17 mouse cellular contexts compared by ENCODE assay signal in genomic region chr5:118085313-118085712, GRCm38 (mm10). TPM values are rescaled to one million over a fixed set of nuclear protein-coding genes. Genes with fewer than 3 reads are reported as not detected.
A peak's percentile ranks its signal among the peaks of the same experiment; 100 is the strongest.
DNase-seq lines count a peak whose midpoint lies in the region; ATAC-seq and TF ChIP-seq lines count a peak whose summit lies in the region.
"Had no signal": no experiment of that assay in that cellular context is flagged by ENCODE, and none has a peak within 500 bp of the region (broad histone marks: within the 10 kb centered on the region; RNA-seq: fewer than 3 reads in every experiment).

No protein-coding gene starts in this region.

- H3K27me3 ChIP-seq in hindbrain, embryonic 13.5 days, result no peaks in the 10 kb centered on the region
- no peaks in the 10 kb centered on the region for H3K27me3 ChIP-seq in hindbrain, embryonic 16.5 days (replicated peaks; ENCODE audit: control insufficient read depth, insufficient read depth, low read length)
- no peaks in the 10 kb centered on the region for H3K27me3 ChIP-seq in spleen, adult 2 months (ENCODE audit: control insufficient read depth, insufficient read depth, low read length)
- no peaks in the 10 kb centered on the region for H3K27me3 ChIP-seq in midbrain, embryonic 14.5 days (ENCODE audit: control insufficient read depth, insufficient read depth, low read length)
- H3K27me3 ChIP-seq: heart, embryonic 12.5 days; limb, embryonic 15.5 days had no signal

- H3K9ac ChIP-seq in hindbrain, embryonic 13.5 days, result peak overlapping the region; percentile 58
- no peak overlapping the region for H3K9ac ChIP-seq in hindbrain, embryonic 16.5 days (ENCODE audit: low read depth, low read length)
- peak overlapping the region; percentile 20; the same call in 1 of the 2 replicates for H3K9ac ChIP-seq in midbrain, embryonic 14.5 days (replicated peaks; ENCODE audit: low read length)
- H3K9ac ChIP-seq: heart, embryonic 12.5 days; limb, embryonic 15.5 days; liver, postnatal 0 days had no signal

- peak; percentile 12 to 20 for DNase-seq in spleen, adult 2 months (ENCODE audit: low read depth in 1 of 2, low spot score in 2 of 2)
- no peak for DNase-seq in spleen, postnatal 4 days (ENCODE audit: low spot score in 2 of 2)
- DNase-seq in midbrain, embryonic 14.5 days, result no peak
- DNase-seq in thymus, postnatal 14 days, result peak; percentile 51
- no peak for DNase-seq in embryo, embryonic 11 days
- DNase-seq: adrenal gland, adult 8-10 months; cerebellum, adult 8-10 months; heart, postnatal 4 days; kidney, adult 11 months; kidney, postnatal 14 days; layer of hippocampus, adult 9-11 months; liver, postnatal 0 days had no signal

- H3K9me3 ChIP-seq in hindbrain, embryonic 13.5 days, result no peaks in the 10 kb centered on the region
- H3K9me3 ChIP-seq in hindbrain, embryonic 16.5 days (ENCODE audit: control insufficient read depth, low read length), result no peaks in the 10 kb centered on the region
- H3K9me3 ChIP-seq in midbrain, embryonic 14.5 days (ENCODE audit: control insufficient read depth, low read length), result no peaks in the 10 kb centered on the region
- H3K9me3 ChIP-seq: heart, embryonic 12.5 days; limb, embryonic 15.5 days had no signal

- peaks cover 92% of the 10 kb centered on the region for H3K4me1 ChIP-seq in hindbrain, embryonic 13.5 days (replicated peaks)
- peaks cover 66% of the 10 kb centered on the region for H3K4me1 ChIP-seq in hindbrain, embryonic 16.5 days (ENCODE audit: control insufficient read depth, insufficient read depth, low read depth, low read length)
- H3K4me1 ChIP-seq in spleen, adult 2 months (ENCODE audit: control insufficient read depth, insufficient read depth, insufficient read length), result peaks cover 35% of the 10 kb centered on the region
- peaks cover 43% of the 10 kb centered on the region for H3K4me1 ChIP-seq in midbrain, embryonic 14.5 days (ENCODE audit: control insufficient read depth, insufficient read depth, low read length)

- no peak for TF ChIP-seq CTCF in spleen, adult 2 months (IDR thresholded peaks at IDR 0.05; ENCODE audit: extremely low read depth, insufficient read depth, insufficient read length, insufficient replicate concordance)

- TF ChIP-seq POLR2A in spleen, adult 2 months (IDR thresholded peaks at IDR 0.05; ENCODE audit: low read depth, low read length), result no peak

- H3K27ac ChIP-seq in hindbrain, embryonic 13.5 days, result peak overlapping the region; percentile 85
- no peak overlapping the region for H3K27ac ChIP-seq in hindbrain, embryonic 16.5 days (ENCODE audit: low read depth, low read length)
- H3K27ac ChIP-seq in spleen, adult 2 months (ENCODE audit: insufficient read depth, low read length), result no peak overlapping the region
- peak overlapping the region; percentile 80; the same call in 1 of the 2 replicates for H3K27ac ChIP-seq in midbrain, embryonic 14.5 days (replicated peaks; ENCODE audit: low read depth, low read length)

- 51% methylated on average over 7 of the region's 7 CpGs for WGBS in hindbrain, embryonic 13.5 days
- 55% methylated on average over 7 of the region's 7 CpGs for WGBS in hindbrain, embryonic 16.5 days
- WGBS in spleen, adult 2 months, result 34% methylated on average over 7 of the region's 7 CpGs
- WGBS in midbrain, embryonic 14.5 days, result 63% methylated on average over 7 of the region's 7 CpGs

- no peak for ATAC-seq in hindbrain, embryonic 13.5 days (ENCODE audit: low FRiP score)
- ATAC-seq in hindbrain, embryonic 16.5 days, result no peak
- ATAC-seq in midbrain, embryonic 14.5 days (ENCODE audit: low FRiP score, low TSS enrichment), result no peak
- ATAC-seq: CD4-positive, CD25-positive, alpha-beta regulatory T cell, adult 4 months; liver, postnatal 0 days had no signal

- H3K4me3 ChIP-seq in hindbrain, embryonic 13.5 days, result no peak overlapping the region
- no peak overlapping the region for H3K4me3 ChIP-seq in hindbrain, embryonic 16.5 days (ENCODE audit: low read length)
- H3K4me3 ChIP-seq in spleen, adult 2 months (ENCODE audit: extremely low read depth, insufficient read depth, insufficient read length), result no peak overlapping the region
- H3K4me3 ChIP-seq in midbrain, embryonic 14.5 days (replicated peaks; ENCODE audit: low read depth, low read length), result no peak overlapping the region
- H3K4me3 ChIP-seq: heart, embryonic 12.5 days; limb, embryonic 15.5 days had no signal

- peaks cover 6% of the 10 kb centered on the region for H3K36me3 ChIP-seq in hindbrain, embryonic 13.5 days
- peaks cover 1% of the 10 kb centered on the region; the same call in 1 of the 2 replicates for H3K36me3 ChIP-seq in hindbrain, embryonic 16.5 days (ENCODE audit: control insufficient read depth, insufficient read depth, low read length)
- H3K36me3 ChIP-seq in spleen, adult 2 months (ENCODE audit: control insufficient read depth, insufficient read depth, low read length), result no peaks in the 10 kb centered on the region
- H3K36me3 ChIP-seq in midbrain, embryonic 14.5 days (ENCODE audit: control insufficient read depth, insufficient read depth, low read length), result no peaks in the 10 kb centered on the region

- no peak overlapping the region for H3K4me2 ChIP-seq in hindbrain, embryonic 13.5 days
- H3K4me2 ChIP-seq in hindbrain, embryonic 16.5 days (ENCODE audit: low read length), result no peak overlapping the region
- no peak overlapping the region for H3K4me2 ChIP-seq in midbrain, embryonic 14.5 days (ENCODE audit: low read length)
- H3K4me2 ChIP-seq: heart, embryonic 12.5 days; limb, embryonic 15.5 days had no signal

RNA-seq across cellular contexts. Expression of gene Tesc, which starts 57.8 kb away (rescaled TPM):
- polyA plus RNA-seq in hindbrain, embryonic 13.5 days (2015; fragmentation: Nextera tagmentation; extraction: Ambion mirVana), result 1.6 and 2.0 TPM in 2 replicates
- polyA plus RNA-seq in hindbrain, embryonic 16.5 days (2015; fragmentation: Nextera tagmentation; extraction: Ambion mirVana), result 4.1 and 5.4 TPM in 2 replicates
- polyA plus RNA-seq in spleen, adult 2 months (2012; rRNA removed), result 17.1 and 21.2 TPM in 2 replicates
- 4.4 and 4.9 TPM in 2 replicates for polyA plus RNA-seq in midbrain, embryonic 14.5 days (2014; fragmentation: Nextera tagmentation; extraction: Ambion mirVana)

Comparison
In these comparisons a context has a peak if more than half of its experiments do, and no peak if none do; other contexts are left out.
1. H3K27ac ChIP-seq: peak in hindbrain, embryonic 13.5 days (single experiment) and midbrain, embryonic 14.5 days (single experiment); none in hindbrain, embryonic 16.5 days (single experiment) and spleen, adult 2 months (single experiment).
2. DNase-seq: peak in spleen, adult 2 months (2 of 2) and thymus, postnatal 14 days (single experiment); none in spleen, postnatal 4 days (0 of 2), midbrain, embryonic 14.5 days (single experiment) and embryo, embryonic 11 days (single experiment).